In the genomic region with DNA sequence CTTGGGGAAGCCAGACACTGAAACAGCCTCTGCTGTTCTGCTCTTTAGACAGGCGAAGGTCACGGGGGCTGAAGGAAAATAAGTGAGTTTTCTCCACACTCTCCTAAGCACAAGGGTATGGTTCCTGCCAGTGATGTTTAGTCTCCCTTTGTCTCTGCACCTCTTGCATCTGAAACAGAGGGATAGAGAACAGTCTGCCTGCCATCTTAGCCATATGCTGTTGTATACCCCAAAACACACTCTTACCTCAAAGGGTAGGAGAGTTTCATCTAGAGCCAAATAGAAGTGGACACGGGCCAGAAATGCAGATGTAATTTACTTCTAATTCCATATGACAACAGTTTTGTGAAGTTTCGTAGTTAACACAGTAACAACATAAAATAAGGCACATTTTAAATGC, we compare ENCODE assay signal across 20 mouse cellular contexts.
DNase-seq lines count a peak whose midpoint lies in the region; ATAC-seq lines count a peak whose summit lies in the region.
"Had no signal": no experiment of that assay in that cellular context is flagged by ENCODE, and none has a peak within 500 bp of the region (broad histone marks: within the 10 kb centered on the region; RNA-seq: fewer than 3 reads in every experiment).

No protein-coding gene starts in this region.

- 0 out of 2 replicates have a peak, but pooled peaks cover 9% of the 10 kb centered on the region for H3K4me1 ChIP-seq in forebrain, embryonic 15.5 days
- H3K4me1 ChIP-seq in forebrain, embryonic 11.5 days (replicated peaks; ENCODE audit: control insufficient read depth, insufficient read depth, low read length) = no peaks in the 10 kb centered on the region
- 0 out of 2 replicates have a peak, but pooled peaks cover 2% of the 10 kb centered on the region for H3K4me1 ChIP-seq in lung, embryonic 15.5 days
- peaks cover 5% of the 10 kb centered on the region for H3K4me1 ChIP-seq in limb, embryonic 12.5 days (replicated peaks)
- H3K4me1 ChIP-seq: heart, embryonic 13.5 days; hindbrain, embryonic 15.5 days; neural tube, embryonic 12.5 days had no signal

- no peaks in the 10 kb centered on the region for H3K36me3 ChIP-seq in forebrain, embryonic 15.5 days
- no peaks in the 10 kb centered on the region for H3K36me3 ChIP-seq in forebrain, embryonic 11.5 days (ENCODE audit: control insufficient read depth, insufficient read depth, low read length)
- no peaks in the 10 kb centered on the region for H3K36me3 ChIP-seq in lung, embryonic 15.5 days
- no peaks in the 10 kb centered on the region for H3K36me3 ChIP-seq in limb, embryonic 12.5 days
- H3K36me3 ChIP-seq: heart, embryonic 13.5 days; hindbrain, embryonic 15.5 days; intestine, embryonic 15.5 days; midbrain, embryonic 10.5 days; neural tube, embryonic 12.5 days had no signal

- peak; percentile 28 for DNase-seq in adrenal gland, adult 2 months
- DNase-seq in adrenal gland, adult 18-20 months (ENCODE audit: low spot score in 2 of 2) = no peak
- no peak for DNase-seq in forebrain, embryonic 11.5 days (ENCODE audit: low spot score)
- no peak for DNase-seq in lung, postnatal 14 days
- no peak for DNase-seq in spleen, postnatal 14 days (ENCODE audit: low spot score in 2 of 2)
- DNase-seq: cerebellum, adult 9-10 months; heart, adult 11 months; lung, adult 18-20 months; right cerebral cortex, postnatal 4 days had no signal

- H3K9ac ChIP-seq in forebrain, embryonic 15.5 days (replicated peaks) = no peak overlapping the region
- H3K9ac ChIP-seq in forebrain, embryonic 11.5 days (ENCODE audit: low read length) = no peak overlapping the region
- no peak overlapping the region for H3K9ac ChIP-seq in lung, embryonic 15.5 days
- H3K9ac ChIP-seq in limb, embryonic 12.5 days (replicated peaks) = no peak overlapping the region
- H3K9ac ChIP-seq: heart, embryonic 13.5 days; hindbrain, embryonic 15.5 days; intestine, embryonic 15.5 days; neural tube, embryonic 12.5 days had no signal

- peak; percentile 79 for ATAC-seq in forebrain, embryonic 15.5 days (replicated peaks)
- no peak for ATAC-seq in forebrain, embryonic 11.5 days (replicated peaks; ENCODE audit: low FRiP score)
- no peak for ATAC-seq in lung, embryonic 15.5 days (ENCODE audit: borderline replicate concordance, extremely low read depth, low FRiP score, low TSS enrichment)
- no peak for ATAC-seq in limb, embryonic 12.5 days (ENCODE audit: insufficient number of reproducible peaks, insufficient read depth, low FRiP score, low TSS enrichment, low read depth)
- ATAC-seq: intestine, embryonic 15.5 days had no signal

- no peak overlapping the region for H3K4me3 ChIP-seq in forebrain, embryonic 15.5 days
- no peak overlapping the region for H3K4me3 ChIP-seq in forebrain, embryonic 11.5 days (ENCODE audit: low read depth, low read length)
- H3K4me3 ChIP-seq in lung, embryonic 15.5 days = no peak overlapping the region
- H3K4me3 ChIP-seq in limb, embryonic 12.5 days (replicated peaks) = no peak overlapping the region
- H3K4me3 ChIP-seq: heart, embryonic 13.5 days; hindbrain, embryonic 15.5 days; intestine, embryonic 15.5 days; midbrain, embryonic 10.5 days; neural tube, embryonic 12.5 days had no signal

- no peaks in the 10 kb centered on the region for H3K27me3 ChIP-seq in forebrain, embryonic 15.5 days
- no peaks in the 10 kb centered on the region for H3K27me3 ChIP-seq in forebrain, embryonic 11.5 days (ENCODE audit: control insufficient read depth, insufficient read depth, low read length)
- H3K27me3 ChIP-seq in lung, embryonic 15.5 days = peaks cover 57% of the 10 kb centered on the region
- H3K27me3 ChIP-seq in limb, embryonic 12.5 days = no peaks in the 10 kb centered on the region
- H3K27me3 ChIP-seq: heart, embryonic 13.5 days; hindbrain, embryonic 15.5 days; intestine, embryonic 15.5 days; neural tube, embryonic 12.5 days had no signal

- no peaks in the 10 kb centered on the region for H3K9me3 ChIP-seq in forebrain, embryonic 15.5 days
- no peaks in the 10 kb centered on the region for H3K9me3 ChIP-seq in forebrain, embryonic 11.5 days (ENCODE audit: control insufficient read depth, low read length)
- no peaks in the 10 kb centered on the region for H3K9me3 ChIP-seq in lung, embryonic 15.5 days
- H3K9me3 ChIP-seq in limb, embryonic 12.5 days = no peaks in the 10 kb centered on the region
- H3K9me3 ChIP-seq: heart, embryonic 13.5 days; hindbrain, embryonic 15.5 days; intestine, embryonic 15.5 days; midbrain, embryonic 10.5 days; neural tube, embryonic 12.5 days had no signal

- H3K4me2 ChIP-seq in forebrain, embryonic 15.5 days (replicated peaks) = no peak overlapping the region
- no peak overlapping the region for H3K4me2 ChIP-seq in forebrain, embryonic 11.5 days (ENCODE audit: low read depth, low read length, severe bottlenecking)
- no peak overlapping the region for H3K4me2 ChIP-seq in lung, embryonic 15.5 days
- H3K4me2 ChIP-seq in limb, embryonic 12.5 days = no peak overlapping the region
- H3K4me2 ChIP-seq: heart, embryonic 13.5 days; hindbrain, embryonic 15.5 days; intestine, embryonic 15.5 days; liver, embryonic 11.5 days; neural tube, embryonic 12.5 days had no signal

- WGBS in forebrain, embryonic 15.5 days = 60% methylated on average over 4 of the region's 4 CpGs
- 81% methylated on average over 4 of the region's 4 CpGs for WGBS in forebrain, embryonic 11.5 days
- 71% methylated on average over 4 of the region's 4 CpGs for WGBS in lung, embryonic 15.5 days
- WGBS in limb, embryonic 12.5 days = 62% methylated on average over 4 of the region's 4 CpGs

- no peak overlapping the region; the same call in 1 of the 2 replicates for H3K27ac ChIP-seq in forebrain, embryonic 15.5 days (replicated peaks)
- H3K27ac ChIP-seq in forebrain, embryonic 11.5 days (ENCODE audit: low read depth, low read length) = no peak overlapping the region
- 0 out of 2 replicates have a peak overlapping the region, but pooled peaks have one; percentile 21 for H3K27ac ChIP-seq in lung, embryonic 15.5 days
- H3K27ac ChIP-seq in limb, embryonic 12.5 days = peak overlapping the region; percentile 74
- H3K27ac ChIP-seq: heart, embryonic 13.5 days; hindbrain, embryonic 15.5 days; intestine, embryonic 15.5 days; macrophage; midbrain, embryonic 10.5 days; neural tube, embryonic 12.5 days; stomach, postnatal 0 days had no signal

Comparison
In these comparisons a context has a peak if more than half of its experiments do, and no peak if none do; other contexts are left out.
1. H3K27ac ChIP-seq: peak in lung, embryonic 15.5 days (single experiment) and limb, embryonic 12.5 days (single experiment); none in forebrain, embryonic 15.5 days (single experiment) and forebrain, embryonic 11.5 days (single experiment).